Mouse (Mus musculus): Measurements from ENCODE around the gene Exog. TPM values are rescaled to one million over a fixed set of nuclear protein-coding genes. Genes with fewer than 3 reads are reported as not detected.
A peak's percentile ranks its signal among the peaks of the same experiment; 100 is the strongest.

Exog gene
- total RNA-seq, 2 experiments from 2014 or later = 2.8 to 4.4 TPM

GRCm38 (mm10) chr9:119445737-119446136, 994 bp downstream of the Exog start:
- intact Hi-C loops (cut with DNase I) = no loop called here
- DNase-seq = no peak

DNA sequence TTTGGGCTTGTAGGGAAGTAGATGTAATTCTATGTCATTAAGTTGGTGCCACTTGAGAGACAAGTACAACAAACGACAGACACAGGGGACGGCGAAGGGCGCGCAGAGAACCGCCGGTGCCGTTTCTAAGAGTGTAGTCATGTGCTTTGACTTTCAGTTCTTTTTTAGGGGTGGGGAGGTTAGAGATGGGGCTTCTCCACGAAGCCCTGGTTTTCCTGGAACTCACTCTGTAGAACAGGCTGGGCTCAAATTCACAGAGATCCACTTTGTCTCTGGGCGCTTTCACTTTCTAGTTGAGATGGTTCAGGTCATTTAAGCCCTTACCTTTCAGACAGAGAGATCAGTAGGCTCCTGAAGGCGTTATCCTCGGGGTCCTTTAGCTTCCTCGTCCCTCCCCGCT, 11.2 kb downstream of the Exog start:
- no peak for DNase-seq

DNA sequence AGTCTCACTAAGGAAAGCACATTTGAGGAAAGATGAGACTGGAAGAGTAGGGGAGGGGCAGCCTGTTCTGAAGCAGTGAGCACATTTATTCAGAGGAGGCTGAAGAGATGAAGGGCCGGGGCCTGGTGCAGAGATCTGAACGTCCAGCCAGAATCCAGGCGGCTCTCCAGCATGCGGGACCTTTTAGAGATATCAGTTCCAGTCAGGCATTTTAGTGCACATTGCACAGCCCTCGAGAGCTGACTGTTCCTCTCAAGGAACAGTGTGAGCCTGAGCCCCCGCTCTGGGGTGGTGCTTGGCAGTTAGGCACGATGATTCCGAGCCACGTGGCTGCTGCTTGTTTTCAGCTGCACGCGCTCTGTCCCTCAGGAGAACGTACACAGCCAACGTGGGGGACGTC, 12.4 kb downstream of the Exog start:
- intact Hi-C loops (cut with DNase I) = no loop called here

More for the DNA sequence above, 11.2 kb downstream of the Exog start:
- intact Hi-C loops (cut with DNase I) = no loop called here

DNA sequence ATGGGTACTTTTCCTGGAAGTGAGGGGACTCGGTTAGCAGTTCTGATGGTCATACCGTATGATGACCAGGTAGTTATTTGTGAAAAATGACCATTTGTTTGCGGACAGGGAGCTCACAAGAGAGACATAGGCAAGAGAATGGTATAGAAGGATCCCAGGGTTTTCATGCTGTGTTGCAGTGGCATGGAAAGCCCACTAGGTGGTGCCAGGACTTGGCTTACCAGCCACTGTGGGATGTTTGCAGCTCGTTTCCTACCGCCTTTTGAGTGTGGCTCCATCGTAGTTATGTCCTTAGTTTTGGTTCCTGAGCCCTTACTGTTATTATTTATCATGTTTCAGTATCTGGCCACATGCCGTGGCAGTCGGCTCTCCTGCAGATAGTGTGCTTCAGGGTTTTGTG, 15.7 kb downstream of the Exog start:
- intact Hi-C loops (cut with DNase I) = loop anchor here (1.0 to 10.0 kb wide), 4 partner anchors 120 to 434 kb away; partner anchors contain the start of gene Wdr48
- peak; percentile 77 to 83 for DNase-seq

More for the DNA sequence above, 12.4 kb downstream of the Exog start:
- no peak for DNase-seq

DNA sequence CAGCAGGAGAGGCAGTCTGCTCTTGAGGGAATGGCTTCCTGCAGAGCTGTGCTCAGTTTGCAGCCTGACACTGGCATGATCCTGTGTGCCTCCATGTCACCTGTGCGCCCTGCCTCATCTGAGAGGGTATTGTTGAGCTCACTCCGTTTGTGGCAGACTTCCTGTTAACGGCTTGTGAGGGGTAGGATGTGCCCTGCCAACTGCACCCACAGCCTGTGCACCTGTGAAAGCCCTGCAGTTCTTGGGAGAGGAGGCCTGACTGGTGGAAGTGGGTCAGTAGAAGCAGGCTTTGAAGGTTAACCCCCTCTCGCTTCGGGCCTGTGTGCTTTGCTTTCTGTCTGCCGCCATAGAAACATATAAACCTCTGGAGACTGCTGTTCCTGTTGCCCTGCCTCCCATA, 20.3 kb downstream of the Exog start:
- intact Hi-C loops (cut with DNase I) = loop anchor here (1.0 to 10.0 kb wide), 4 partner anchors 52 to 430 kb away; partner anchors contain the start of gene Wdr48
- no peak for DNase-seq

- DNase-seq = peak; percentile 80 to 82
- intact Hi-C loops (cut with DNase I) = loop anchor here (1.0 to 10.0 kb wide), 4 partner anchors 52 to 429 kb away; partner anchors contain the start of gene Wdr48
Measured at GRCm38 (mm10) chr9:119465595-119465994, 20.9 kb downstream of the Exog start.

GRCm38 (mm10) chr9:119469691-119470353, 25.1 kb downstream of the Exog start:
- intact Hi-C loops (cut with DNase I) = loop anchor here (5.0 to 10.0 kb wide), 3 partner anchors 47 to 425 kb away; partner anchors contain the start of gene Wdr48
- DNase-seq = peak; percentile 89 to 92

DNA sequence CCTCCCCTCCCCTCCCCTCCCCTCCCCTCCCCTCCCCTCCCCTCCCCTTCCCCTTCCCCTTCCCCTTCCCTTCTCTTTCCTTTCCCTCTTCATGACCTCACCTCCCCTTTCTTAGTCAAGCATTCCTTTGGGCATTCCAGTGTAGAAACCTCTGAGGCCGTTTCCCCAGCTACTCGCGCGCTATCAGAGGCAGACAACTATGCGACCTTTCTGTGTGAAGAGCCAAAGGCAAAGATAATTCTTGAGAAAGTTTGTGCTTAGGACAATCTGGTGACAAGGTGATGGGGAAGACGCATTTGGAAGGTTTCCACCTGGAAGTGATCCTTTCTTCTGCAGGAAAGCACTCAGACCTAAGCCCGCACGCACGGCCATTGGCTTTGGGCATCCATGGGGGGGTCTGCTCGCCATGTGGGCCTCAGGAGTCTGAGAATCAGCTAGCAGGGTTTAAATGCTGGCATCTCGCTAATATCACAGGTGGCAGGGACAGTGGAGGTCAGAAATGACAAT, 27.7 kb downstream of the Exog start:
- DNase-seq = peak; percentile 60 to 69

GRCm38 (mm10) chr9:119473011-119473410, 28.3 kb downstream of the Exog start:
- intact Hi-C loops (cut with DNase I) = no loop called here
- no peak for DNase-seq

More for the DNA sequence above, 27.7 kb downstream of the Exog start:
- intact Hi-C loops (cut with DNase I) = no loop called here

DNA sequence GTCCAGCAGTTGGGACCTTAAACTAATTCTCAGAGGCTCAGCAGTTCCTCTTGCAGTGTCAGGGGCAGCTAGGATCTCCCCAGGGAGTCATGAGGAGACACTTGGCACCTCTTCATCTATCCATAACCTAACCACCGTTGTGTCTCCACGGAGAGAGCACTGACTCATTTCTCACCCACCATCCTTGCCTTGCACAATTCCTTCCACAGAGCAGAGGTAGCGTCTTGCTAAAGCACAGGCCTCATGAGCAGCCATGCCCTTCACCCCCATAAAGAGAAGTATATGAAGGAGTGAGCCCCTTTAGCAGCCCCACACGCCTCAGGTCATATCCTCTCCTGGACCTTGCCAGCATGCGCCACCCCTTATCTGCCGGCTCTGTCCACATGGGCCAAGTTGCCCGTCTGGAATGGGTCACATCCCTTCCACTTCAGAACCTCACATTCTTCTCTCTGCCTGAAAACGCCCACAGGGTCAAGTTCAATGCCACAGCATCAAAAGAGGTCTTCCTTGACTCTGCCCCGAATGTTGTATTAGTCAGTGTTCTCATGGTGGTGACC, 28.9 kb downstream of the Exog start:
- peak in 1 of 2 experiments; percentile 25 for DNase-seq

DNA sequence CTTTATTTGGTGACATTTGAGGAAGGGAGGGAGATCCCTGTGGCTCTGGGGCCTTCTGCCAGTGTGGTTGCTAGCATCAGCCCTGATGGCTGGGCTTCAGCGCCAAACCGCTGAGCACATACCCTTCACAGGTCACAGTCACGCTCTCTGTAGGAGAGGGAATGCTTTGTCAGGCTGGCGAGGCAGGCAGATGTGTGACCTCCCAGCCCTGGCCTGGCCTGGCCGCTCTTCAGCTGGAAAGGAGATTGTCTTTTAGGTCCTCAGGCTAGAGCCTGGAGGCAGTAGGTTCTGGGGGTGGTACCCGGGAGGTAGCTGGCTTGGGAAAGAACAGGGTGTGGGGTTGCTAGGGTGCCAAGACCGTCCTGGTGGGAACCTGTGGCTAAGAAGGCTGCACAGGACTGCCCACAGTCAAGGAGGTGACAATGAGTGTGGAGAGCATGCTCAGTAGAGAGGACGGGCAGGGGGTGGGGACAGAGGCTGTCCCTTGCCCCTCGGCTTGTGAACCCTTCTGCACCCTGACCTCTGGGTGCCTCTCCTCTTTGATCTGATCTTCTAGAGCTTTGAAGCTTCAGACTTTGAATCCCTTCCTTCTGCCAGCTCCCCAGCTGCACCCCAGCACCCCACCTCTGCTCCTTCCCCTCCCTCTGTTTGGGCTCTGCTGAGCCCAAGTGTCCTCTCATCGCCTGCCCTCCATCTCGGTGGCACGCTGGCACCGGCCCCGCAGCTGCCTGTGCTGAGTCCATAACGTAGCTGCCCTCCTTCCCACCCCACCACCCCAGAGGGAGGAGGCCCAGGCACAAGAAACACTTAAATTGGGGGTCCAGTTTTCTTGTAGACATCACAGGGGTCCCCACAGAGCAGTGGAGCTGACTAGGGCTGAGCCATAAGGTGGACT, 30.2 kb downstream of the Exog start:
- DNase-seq = peak; percentile 68 to 71
- intact Hi-C loops (cut with DNase I) = no loop called here

More for the DNA sequence above, 28.9 kb downstream of the Exog start:
- intact Hi-C loops (cut with DNase I) = no loop called here

DNA sequence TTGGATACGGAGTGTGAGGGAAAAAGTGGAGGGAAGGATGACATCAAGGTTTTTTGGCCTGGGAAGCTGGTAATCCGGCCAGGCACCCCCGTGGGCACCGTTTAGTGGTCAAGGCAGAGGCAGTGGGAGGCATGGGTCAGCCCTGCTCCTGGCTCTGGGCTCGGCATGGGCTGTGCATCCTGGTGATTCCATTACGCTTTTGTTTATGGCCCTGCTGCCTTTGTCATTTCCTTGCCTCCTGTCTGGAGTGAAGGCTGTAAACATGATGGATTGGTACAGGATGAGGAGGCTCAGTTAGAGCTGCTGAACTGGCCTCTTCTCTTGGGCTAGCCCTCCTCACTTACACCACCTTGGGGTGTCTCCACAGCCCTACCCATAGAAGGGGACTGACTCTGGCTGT, 33.0 kb downstream of the Exog start:
- no peak for DNase-seq
- intact Hi-C loops (cut with DNase I) = no loop called here

- DNase-seq = peak; percentile 63
Measured at GRCm38 (mm10) chr9:119478345-119478744, 33.6 kb downstream of the Exog start.

DNA sequence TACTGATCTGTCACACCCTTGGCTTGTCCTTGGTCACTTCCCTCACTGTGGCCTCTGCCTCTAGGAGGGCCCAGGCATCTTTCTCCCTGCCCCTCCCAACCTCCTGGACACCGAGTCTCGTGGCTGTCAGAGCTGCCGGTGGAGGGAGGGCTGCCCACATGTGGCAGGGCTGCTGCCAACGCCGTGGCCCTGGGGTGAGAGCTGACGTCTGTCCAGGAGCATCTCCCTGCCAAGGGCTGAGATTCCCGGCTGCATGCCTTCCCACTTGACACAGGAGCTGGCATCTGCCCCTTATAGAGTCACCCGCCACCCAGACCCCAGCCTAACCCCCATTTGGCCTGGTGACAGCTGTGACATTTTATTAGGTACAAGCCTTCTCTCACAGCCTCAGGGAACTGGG, 34.6 kb downstream of the Exog start:
- intact Hi-C loops (cut with DNase I) = no loop called here
- peak; percentile 89 to 92 for DNase-seq

More at GRCm38 (mm10) chr9:119478345-119478744, 33.6 kb downstream of the Exog start:
- intact Hi-C loops (cut with DNase I) = no loop called here

DNA sequence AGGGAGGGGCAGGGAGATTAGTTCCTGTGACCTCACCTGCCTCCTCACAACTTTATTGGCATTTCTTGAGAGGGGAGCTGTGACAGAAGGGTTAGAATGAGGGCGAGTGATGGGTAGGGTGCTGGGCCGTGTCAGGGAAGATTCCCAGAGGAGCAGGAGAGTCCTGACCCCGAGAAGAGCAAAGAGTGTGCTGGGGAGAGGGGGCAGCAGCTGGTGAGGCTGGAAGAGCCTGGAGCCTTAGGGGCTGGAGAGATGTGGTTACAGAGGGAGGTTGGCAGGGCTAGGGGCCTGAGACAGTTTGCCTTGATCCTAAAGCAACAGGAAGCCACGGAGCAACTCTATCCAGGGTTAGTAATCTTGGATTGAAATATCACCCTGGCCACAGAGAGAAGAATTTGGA, 36.9 kb downstream of the Exog start:
- intact Hi-C loops (cut with DNase I) = no loop called here

DNA sequence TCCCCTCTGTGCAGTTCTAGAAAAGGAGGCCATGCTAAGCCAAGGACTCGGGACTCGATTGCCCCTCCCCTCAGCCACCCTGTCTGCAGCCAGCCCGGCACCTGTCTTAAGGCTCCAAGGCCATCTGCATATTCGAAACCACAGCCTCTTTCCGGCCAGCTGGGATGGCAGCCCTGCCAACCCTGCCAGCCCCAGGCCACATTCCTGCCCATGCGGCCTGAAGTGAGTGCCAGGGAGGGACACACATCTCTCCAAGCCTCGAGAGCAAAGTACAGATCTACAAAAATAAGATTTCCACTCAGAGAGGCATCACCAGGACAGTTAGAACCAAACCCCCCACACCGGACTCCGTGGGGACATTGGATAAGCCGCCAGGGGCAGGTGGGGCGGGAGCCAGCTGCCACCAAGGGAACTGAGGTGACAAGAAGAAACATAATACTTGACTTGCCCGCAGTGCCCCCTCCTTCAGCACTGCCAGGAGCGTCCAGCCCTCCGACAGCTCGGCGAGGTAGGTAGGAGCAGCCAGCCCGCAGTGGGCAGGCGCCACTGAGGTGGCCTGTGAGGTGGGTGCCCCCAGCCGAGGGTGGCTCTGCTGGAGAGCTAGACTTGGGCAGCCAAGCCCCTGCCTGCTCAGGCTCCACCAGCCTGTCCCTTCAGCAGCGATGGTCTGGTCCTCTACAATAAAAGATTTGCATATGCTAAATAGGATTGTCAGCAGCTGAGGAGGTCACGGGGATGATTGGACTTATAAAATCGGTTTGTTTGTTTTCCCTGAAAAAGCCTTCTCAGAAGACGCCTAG, 39.0 kb downstream of the Exog start:
- intact Hi-C loops (cut with DNase I) = no loop called here
- DNase-seq = peak; percentile 70 to 78

More for the DNA sequence above, 36.9 kb downstream of the Exog start:
- no peak for DNase-seq

DNA sequence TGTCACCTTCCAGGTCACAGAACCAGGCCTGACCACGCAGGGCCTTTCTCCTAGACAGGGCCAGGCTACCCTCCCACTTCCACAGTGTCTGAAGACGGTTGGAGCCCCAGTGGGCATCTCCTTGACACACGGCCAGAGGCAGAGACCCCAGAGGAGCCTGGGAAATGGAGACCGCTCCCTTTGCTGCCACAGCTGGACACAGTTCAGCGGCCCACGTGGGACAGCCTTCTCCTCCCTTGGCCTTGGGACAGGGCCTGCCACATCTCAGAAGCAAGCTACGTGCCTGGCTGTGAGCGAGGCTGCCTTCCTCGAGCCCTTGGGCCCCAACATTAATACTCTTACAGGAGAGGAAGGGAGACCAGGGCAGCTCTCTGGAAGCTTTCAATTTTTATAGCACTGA, 39.7 kb downstream of the Exog start:
- DNase-seq = no peak
- intact Hi-C loops (cut with DNase I) = no loop called here

DNA sequence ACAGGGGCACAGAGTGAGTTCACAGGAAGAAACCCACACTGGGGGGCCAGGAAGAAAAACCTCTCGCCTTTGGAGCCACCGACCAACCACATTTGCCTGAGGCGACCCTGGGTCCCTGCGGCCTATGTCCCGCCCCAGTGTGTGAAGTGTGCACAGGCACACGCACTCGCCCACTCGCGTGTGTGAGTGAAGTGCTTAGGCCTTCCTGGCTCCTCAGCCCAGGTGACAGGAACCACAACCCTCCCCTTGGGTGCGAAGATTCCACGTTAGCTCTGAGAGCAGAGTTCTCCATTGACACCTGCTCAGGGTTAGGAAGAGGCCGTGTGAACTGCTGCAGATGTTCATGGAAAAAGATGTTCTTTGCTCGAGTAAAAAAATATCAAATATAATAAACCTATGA, 40.1 kb downstream of the Exog start:
- intact Hi-C loops (cut with DNase I) = no loop called here
- no peak for DNase-seq

DNA sequence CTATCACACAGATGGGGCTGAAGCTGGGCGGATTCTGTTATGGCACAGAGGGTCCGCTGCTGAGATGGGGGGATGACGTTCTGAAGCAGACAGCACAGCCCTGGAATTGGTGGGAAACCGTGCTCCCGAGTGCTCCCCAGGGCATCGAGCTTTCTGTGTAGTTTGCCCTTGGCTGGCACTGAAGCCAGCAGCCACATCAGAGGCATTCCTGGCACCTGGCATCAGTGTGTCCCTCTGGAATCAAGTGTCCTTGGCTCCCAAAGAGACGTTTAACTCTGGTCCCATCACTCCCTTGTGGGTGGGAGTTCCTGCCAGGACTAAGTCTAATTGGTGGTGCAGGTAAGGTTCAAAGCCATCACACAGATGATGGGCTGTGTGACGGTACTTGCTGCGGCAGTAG, 51.6 kb downstream of the Exog start:
- DNase-seq = peak; percentile 61 to 64

GRCm38 (mm10) chr9:119496960-119497359, 52.2 kb downstream of the Exog start:
- DNase-seq = no peak
- intact Hi-C loops (cut with DNase I) = no loop called here

More for the DNA sequence above, 51.6 kb downstream of the Exog start:
- intact Hi-C loops (cut with DNase I) = no loop called here
